37 mouse cellular contexts compared by ENCODE assay signal in genomic region chr11:46232803-46233202, GRCm38 (mm10). TPM values are rescaled to one million over a fixed set of nuclear protein-coding genes. Genes with fewer than 3 reads are reported as not detected.
"Had no signal": no experiment of that assay in that cellular context is flagged by ENCODE, and none has a peak within 500 bp of the region (broad histone marks: within the 10 kb centered on the region; RNA-seq: fewer than 3 reads in every experiment).

No protein-coding gene starts in this region.

- ATAC-seq: liver, embryonic 12.5 days; liver, postnatal 0 days; lung, postnatal 0 days; midbrain, embryonic 13.5 days; midbrain, embryonic 15.5 days; midbrain, embryonic 16.5 days had no signal

- DNase-seq: left cerebral cortex, postnatal 4 days; liver; liver, embryonic 13.5 days; liver, postnatal 0 days; lung, adult 18-20 months; lung, adult 2 months; lung, embryonic 14.5 days; lung, postnatal 14 days; lung, postnatal 36 days; lung, postnatal 4 days; midbrain, embryonic 14.5 days had no signal

- H3K36me3 ChIP-seq: limb, embryonic 15.5 days; liver, embryonic 13.5 days; liver, embryonic 15.5 days; lung, embryonic 15.5 days had no signal

- H3K27me3 ChIP-seq: limb, embryonic 12.5 days; limb, embryonic 13.5 days; limb, embryonic 15.5 days; liver, embryonic 12.5 days; liver, embryonic 13.5 days; liver, embryonic 15.5 days; lung, embryonic 15.5 days; megakaryocyte, embryonic 14.5 days; midbrain, embryonic 12.5 days; midbrain, embryonic 13.5 days; midbrain, embryonic 15.5 days; neural tube, embryonic 12.5 days had no signal

- H3K27ac ChIP-seq: left cerebral cortex, adult 2 months; limb, embryonic 10.5 days; limb, embryonic 12.5 days; limb, embryonic 13.5 days; limb, embryonic 15.5 days; liver, embryonic 12.5 days; liver, embryonic 13.5 days; liver, embryonic 14.5 days; liver, embryonic 15.5 days; lung, embryonic 15.5 days; macrophage; midbrain, embryonic 10.5 days; midbrain, embryonic 12.5 days; midbrain, embryonic 13.5 days; midbrain, embryonic 15.5 days; neural tube, embryonic 12.5 days had no signal

- H3K4me3 ChIP-seq: left cerebral cortex, adult 2 months; limb, embryonic 10.5 days; limb, embryonic 12.5 days; limb, embryonic 13.5 days; limb, embryonic 15.5 days; liver, embryonic 12.5 days; liver, embryonic 13.5 days; liver, embryonic 15.5 days; lung, embryonic 15.5 days; megakaryocyte, embryonic 14.5 days; midbrain, embryonic 10.5 days; midbrain, embryonic 12.5 days; midbrain, embryonic 13.5 days; midbrain, embryonic 15.5 days; myocyte; neural tube, embryonic 12.5 days had no signal

- H3K9me3 ChIP-seq: limb, embryonic 10.5 days; limb, embryonic 12.5 days; limb, embryonic 13.5 days; limb, embryonic 15.5 days; liver, embryonic 12.5 days; liver, embryonic 13.5 days; liver, embryonic 15.5 days; lung, embryonic 15.5 days; megakaryocyte, embryonic 14.5 days; midbrain, embryonic 10.5 days; midbrain, embryonic 12.5 days; midbrain, embryonic 13.5 days; midbrain, embryonic 15.5 days; neural tube, embryonic 12.5 days had no signal

- H3K4me2 ChIP-seq: limb, embryonic 12.5 days; limb, embryonic 13.5 days; limb, embryonic 15.5 days; liver, embryonic 11.5 days; liver, embryonic 12.5 days; liver, embryonic 13.5 days; liver, embryonic 15.5 days; lung, embryonic 14.5 days; lung, embryonic 15.5 days; midbrain, embryonic 12.5 days; midbrain, embryonic 13.5 days; midbrain, embryonic 15.5 days; neural tube, embryonic 12.5 days had no signal

- H3K4me1 ChIP-seq: limb, embryonic 10.5 days; limb, embryonic 12.5 days; limb, embryonic 13.5 days; limb, embryonic 15.5 days; liver, embryonic 12.5 days; liver, embryonic 13.5 days; liver, embryonic 15.5 days; lung, embryonic 15.5 days had no signal

- H3K9ac ChIP-seq: limb, embryonic 12.5 days; limb, embryonic 13.5 days; limb, embryonic 15.5 days; liver, embryonic 12.5 days; liver, embryonic 13.5 days; liver, embryonic 14.5 days; liver, embryonic 15.5 days; liver, postnatal 0 days; lung, embryonic 14.5 days; lung, embryonic 15.5 days; midbrain, embryonic 12.5 days; midbrain, embryonic 13.5 days; midbrain, embryonic 15.5 days; neural tube, embryonic 12.5 days had no signal

RNA-seq across cellular contexts. Expression of gene Fndc9, which starts 2.5 kb away (rescaled TPM):
- total RNA-seq: liver, adult 2 months; megakaryocyte progenitor cell, adult 5-6 weeks; megakaryocyte, adult 5-6 weeks; megakaryocyte-erythroid progenitor cell, adult 5-6 weeks; monocyte, adult 5-6 weeks had no signal
- polyA plus RNA-seq: liver, adult 2 months; liver, embryonic 11.5 days; liver, embryonic 12.5 days; liver, embryonic 14.5 days; liver, embryonic 16.5 days; lung, embryonic 14.5 days; lung, postnatal 0 days; macrophage had no signal
